Mouse (Mus musculus) kidney, postnatal 10 days (tissue): ENCODE measurements at regions not wholly inside any gene's neighbourhood (a gene's known extent, or its start where the extent isn't known, plus 50 kb on each side); places are given as distances from the start of the nearest gene placed in this dataset.
"Not testable (repeated sequence)": the region's sequence is repeated elsewhere in the genome, so short reads cannot be mapped to it uniquely, and the experiment has no call there.

ENCODE experiments used
- DNase-seq: peaks from one replicate; pipeline ENCODE4 v3.0.0; 2021; ENCODE audit warnings: mixed read lengths

- DNase-seq, result not testable (repeated sequence)
These were observed 124.9 kb upstream of the Max start for GRCm38 (mm10) chr12:77086931-77087330.

GRCm38 (mm10) chr12:77085894-77086293 lies 123.9 kb upstream of the Max start:
- no peak for DNase-seq

GRCm38 (mm10) chr12:77085244-77085643 lies 123.2 kb upstream of the Max start:
- no peak for DNase-seq

GRCm38 (mm10) chr12:77084744-77085143 lies 122.7 kb upstream of the Max start:
- DNase-seq, result no peak

GRCm38 (mm10) chr12:77084343-77084742 lies 122.3 kb upstream of the Max start:
- DNase-seq, result no peak

- DNase-seq, result no peak
These were observed 121.8 kb upstream of the Max start for GRCm38 (mm10) chr12:77083760-77084159.

- DNase-seq, result no peak
These were observed 119.8 kb upstream of the Max start for GRCm38 (mm10) chr12:77081774-77082173.

- DNase-seq, result no peak
These were observed 117.5 kb upstream of the Max start for GRCm38 (mm10) chr12:77079481-77079880.

- DNase-seq, result no peak
These were observed 114.7 kb upstream of the Max start for GRCm38 (mm10) chr12:77076678-77077077.

GRCm38 (mm10) chr12:77074602-77075001 lies 112.6 kb upstream of the Max start:
- no peak for DNase-seq

GRCm38 (mm10) chr12:77071700-77072099 lies 109.7 kb upstream of the Max start:
- DNase-seq, result no peak

- no peak for DNase-seq
These were observed 105.9 kb upstream of the Max start for GRCm38 (mm10) chr12:77067938-77068337.

GRCm38 (mm10) chr12:77067115-77067514 lies 105.1 kb upstream of the Max start:
- DNase-seq, result no peak

GRCm38 (mm10) chr12:77065645-77066512 lies 103.9 kb upstream of the Max start:
- DNase-seq, result no peak

- DNase-seq, result no peak
These were observed 102.0 kb upstream of the Max start for GRCm38 (mm10) chr12:77064048-77064447.

- DNase-seq, result no peak
These were observed 99.5 kb upstream of the Max start for GRCm38 (mm10) chr12:77061562-77061847.

GRCm38 (mm10) chr12:77060766-77061561 lies 99.0 kb upstream of the Max start:
- DNase-seq, result peak; percentile 32

GRCm38 (mm10) chr12:77060060-77060695 lies 98.2 kb upstream of the Max start:
- peak; percentile 69 for DNase-seq

GRCm38 (mm10) chr12:77059679-77060059 lies 97.7 kb upstream of the Max start:
- DNase-seq, result no peak

- DNase-seq, result no peak
These were observed 96.7 kb upstream of the Max start for GRCm38 (mm10) chr12:77058596-77059190.

GRCm38 (mm10) chr12:77056748-77057370 lies 94.9 kb upstream of the Max start:
- DNase-seq, result no peak

- no peak for DNase-seq
These were observed 92.7 kb upstream of the Max start for GRCm38 (mm10) chr12:77054700-77055099.

GRCm38 (mm10) chr12:77054211-77054610 lies 92.2 kb upstream of the Max start:
- DNase-seq, result no peak
